Mouse (Mus musculus): ENCODE data around the gene Kif21a. TPM values are rescaled to one million over a fixed set of nuclear protein-coding genes. Genes with fewer than 3 reads are reported as not detected.

Gene Kif21a
- total RNA-seq (2017), result 1.9 and 4.4 TPM in 2 replicates

- peak; percentile 57 to 65 for ATAC-seq (replicated peaks in 1 of 2; ENCODE audit: insufficient read depth in 1 of 2, low FRiP score in 2 of 2, low TSS enrichment in 1 of 2, low read depth in 1 of 2, poor library complexity in 2 of 2, severe bottlenecking in 2 of 2)
Observed at GRCm38 (mm10) chr15:91049496-91050441, at the start of gene Kif21a. TSS of gene Kif21a (minus strand) at chr15:91049948.

- no peak for ATAC-seq (replicated peaks in 1 of 2; ENCODE audit: insufficient read depth in 1 of 2, low FRiP score in 2 of 2, low TSS enrichment in 1 of 2, low read depth in 1 of 2, poor library complexity in 2 of 2, severe bottlenecking in 2 of 2)
Observed at GRCm38 (mm10) chr15:91096606-91097005, 46.9 kb upstream of the Kif21a start.

GRCm38 (mm10) chr15:91089427-91089826, 39.7 kb upstream of the Kif21a start:
- ATAC-seq (replicated peaks in 1 of 2; ENCODE audit: insufficient read depth in 1 of 2, low FRiP score in 2 of 2, low TSS enrichment in 1 of 2, low read depth in 1 of 2, poor library complexity in 2 of 2, severe bottlenecking in 2 of 2), result no peak

DNA sequence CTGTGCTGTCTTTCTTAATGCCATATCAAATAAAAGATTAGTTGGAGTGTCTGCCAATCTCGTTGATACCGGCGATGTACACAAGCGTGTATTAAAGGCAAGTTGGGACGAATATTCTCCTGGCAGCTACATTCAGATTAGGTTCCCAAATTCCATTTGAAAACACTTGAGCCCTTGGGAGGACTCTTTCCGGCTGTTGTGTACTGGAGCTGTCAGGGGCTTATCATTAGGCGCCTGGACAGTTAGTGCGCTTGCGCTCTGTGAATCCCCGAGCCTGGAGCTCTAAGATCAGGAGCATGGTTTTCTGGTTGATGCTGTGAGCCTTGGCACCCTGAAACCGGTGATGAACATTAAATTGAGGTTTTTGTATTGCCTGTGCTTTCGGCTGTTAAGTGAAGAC, 38.3 kb upstream of the Kif21a start:
- no peak for ATAC-seq (replicated peaks in 1 of 2; ENCODE audit: insufficient read depth in 1 of 2, low FRiP score in 2 of 2, low TSS enrichment in 1 of 2, low read depth in 1 of 2, poor library complexity in 2 of 2, severe bottlenecking in 2 of 2)

DNA sequence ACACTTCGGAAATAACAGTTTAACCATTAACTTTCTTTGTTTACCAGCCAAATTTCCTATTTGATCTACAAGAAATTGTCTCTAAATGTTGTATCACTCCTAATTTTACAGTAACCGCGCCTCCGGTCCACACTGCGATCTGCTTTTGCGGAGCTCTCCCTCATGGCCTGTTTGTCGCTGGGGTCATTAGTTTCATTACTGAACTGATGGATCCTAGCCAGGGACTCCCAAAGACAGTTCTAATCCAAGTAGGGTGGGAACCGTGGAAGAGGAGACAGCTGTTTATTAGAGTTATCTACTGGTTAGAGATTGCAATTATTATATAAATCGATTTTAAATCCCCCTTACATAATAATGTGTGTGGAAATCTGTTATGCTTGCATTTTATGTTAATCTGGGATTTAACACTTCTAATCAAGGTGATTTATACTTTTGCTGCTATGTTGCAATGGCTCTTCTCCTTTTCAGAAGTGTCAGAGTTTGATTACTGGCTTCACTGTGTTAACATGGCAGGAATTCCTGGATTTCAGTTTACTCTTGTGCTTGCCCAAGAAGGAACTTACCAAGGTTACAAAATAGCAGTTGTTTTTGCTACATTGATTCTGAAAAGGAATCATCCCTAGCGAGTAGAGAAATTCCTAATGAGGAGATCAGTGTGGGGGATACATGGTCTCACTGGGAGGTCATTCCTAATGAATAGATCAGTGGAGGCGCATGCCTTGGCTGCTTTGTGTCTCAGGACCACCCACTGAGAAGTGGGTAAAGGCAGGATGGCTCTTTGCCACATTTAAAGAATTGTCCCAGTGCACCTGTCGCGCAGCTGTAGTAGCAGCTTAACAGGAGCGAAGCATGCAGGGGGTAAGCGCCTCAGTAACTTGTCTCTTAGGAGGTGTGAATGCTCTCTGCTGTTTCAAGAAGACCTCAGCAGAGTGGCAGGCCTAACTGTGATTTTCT, 28.0 kb upstream of the Kif21a start:
- ATAC-seq (replicated peaks in 1 of 2; ENCODE audit: insufficient read depth in 1 of 2, low FRiP score in 2 of 2, low TSS enrichment in 1 of 2, low read depth in 1 of 2, poor library complexity in 2 of 2, severe bottlenecking in 2 of 2), result no peak

- ATAC-seq (replicated peaks in 1 of 2; ENCODE audit: insufficient read depth in 1 of 2, low FRiP score in 2 of 2, low TSS enrichment in 1 of 2, low read depth in 1 of 2, poor library complexity in 2 of 2, severe bottlenecking in 2 of 2), result no peak
Observed at GRCm38 (mm10) chr15:91072440-91072839, 22.7 kb upstream of the Kif21a start.

DNA sequence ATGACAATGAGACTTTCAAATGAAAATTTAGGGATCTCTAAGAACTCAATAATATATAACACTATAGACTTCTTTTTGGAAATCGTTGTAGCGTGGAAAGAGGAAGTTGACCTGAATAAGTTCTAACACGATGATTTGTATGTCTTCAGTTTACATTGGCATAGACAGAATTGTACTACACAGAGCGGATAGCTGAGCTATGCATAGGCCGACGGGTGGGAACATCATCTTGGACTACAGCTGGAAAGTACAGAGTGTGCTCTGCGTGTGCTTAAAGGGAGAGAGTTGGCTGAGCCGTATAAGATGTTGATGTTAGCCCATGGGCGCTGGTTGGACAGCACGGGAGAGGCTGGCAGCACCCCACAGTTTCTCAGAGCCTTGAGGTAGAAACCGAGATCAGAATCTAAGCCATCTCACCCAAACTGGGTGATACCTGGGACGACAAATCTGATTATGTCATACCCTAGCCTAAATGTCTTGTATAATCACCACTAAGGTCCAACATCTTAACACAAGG, 14.6 kb upstream of the Kif21a start:
- no peak for ATAC-seq (replicated peaks in 1 of 2; ENCODE audit: insufficient read depth in 1 of 2, low FRiP score in 2 of 2, low TSS enrichment in 1 of 2, low read depth in 1 of 2, poor library complexity in 2 of 2, severe bottlenecking in 2 of 2)

DNA sequence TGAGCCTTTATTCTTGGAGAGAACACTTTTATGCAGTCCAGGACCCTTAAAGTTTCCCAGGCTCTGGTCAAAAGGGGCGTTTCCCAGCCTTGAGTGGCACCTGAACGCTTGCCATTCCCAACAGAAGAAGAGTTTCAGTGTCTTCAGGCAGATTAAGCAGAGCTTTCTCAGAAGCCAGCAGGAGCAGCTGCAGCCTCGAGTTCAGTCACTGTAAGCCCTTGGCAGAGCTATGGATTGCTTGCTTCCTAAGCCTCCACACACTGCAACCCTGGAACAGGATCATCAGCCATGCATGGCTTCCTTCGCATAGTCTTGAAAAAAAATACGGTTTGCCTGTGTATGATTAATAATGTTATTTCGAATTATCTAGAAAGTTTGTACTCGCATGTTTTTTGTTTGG, 14.1 kb upstream of the Kif21a start:
- no peak for ATAC-seq (replicated peaks in 1 of 2; ENCODE audit: insufficient read depth in 1 of 2, low FRiP score in 2 of 2, low TSS enrichment in 1 of 2, low read depth in 1 of 2, poor library complexity in 2 of 2, severe bottlenecking in 2 of 2)

DNA sequence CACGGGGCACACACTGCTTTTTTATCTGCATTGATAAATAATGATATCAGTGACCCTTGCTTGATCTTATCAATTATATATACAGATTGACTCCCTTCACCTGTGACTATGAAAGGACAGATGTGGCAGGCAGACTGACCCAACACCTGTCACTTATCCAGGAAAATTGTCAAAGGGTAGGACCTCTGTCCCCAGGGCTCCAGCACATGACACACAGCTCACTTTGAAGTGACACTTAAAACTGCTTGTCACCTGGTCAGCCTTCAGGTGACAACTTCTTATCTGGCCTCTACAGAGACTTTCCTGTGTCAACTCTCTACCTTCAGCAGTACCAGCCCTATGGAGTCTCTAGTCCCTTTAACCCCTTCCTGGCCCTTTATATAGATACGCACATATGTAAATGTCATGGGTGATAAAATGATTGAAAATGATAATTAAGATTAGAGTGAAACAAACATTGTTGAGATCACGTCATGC, 7.2 kb upstream of the Kif21a start:
- ATAC-seq (replicated peaks in 1 of 2; ENCODE audit: insufficient read depth in 1 of 2, low FRiP score in 2 of 2, low TSS enrichment in 1 of 2, low read depth in 1 of 2, poor library complexity in 2 of 2, severe bottlenecking in 2 of 2), result no peak

DNA sequence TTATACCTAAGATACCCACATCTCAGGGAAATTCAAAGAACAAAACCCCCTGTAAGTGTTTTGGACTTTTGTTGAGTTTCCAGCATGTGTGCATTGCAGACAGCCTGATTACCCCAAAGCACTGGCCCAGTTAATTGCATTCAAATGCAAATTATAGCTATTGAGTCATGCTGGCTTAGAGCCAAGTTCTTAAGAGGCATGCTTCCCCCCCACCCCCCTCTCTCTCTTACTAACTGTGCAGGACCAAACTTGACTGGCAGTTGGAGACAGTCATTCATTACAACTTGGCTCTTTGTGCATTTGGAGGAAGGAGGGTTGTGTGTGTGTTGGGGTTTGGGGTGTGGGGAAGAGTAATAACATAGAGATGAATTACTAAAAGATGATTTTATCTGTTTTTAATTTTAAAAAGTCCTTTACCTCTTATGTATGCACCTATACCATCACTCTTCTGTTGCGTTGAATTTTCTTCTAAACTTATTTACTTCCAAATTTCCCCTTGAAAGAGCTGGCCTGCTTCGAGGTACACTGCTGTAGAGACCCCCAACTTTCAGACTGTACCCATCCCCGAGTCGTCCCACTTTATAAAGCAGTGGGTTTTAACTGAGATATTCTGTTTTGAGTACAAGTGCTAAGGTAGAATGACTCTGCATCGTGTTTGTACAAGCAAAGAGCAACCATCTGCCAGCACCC, 6.6 kb upstream of the Kif21a start:
- ATAC-seq (replicated peaks in 1 of 2; ENCODE audit: insufficient read depth in 1 of 2, low FRiP score in 2 of 2, low TSS enrichment in 1 of 2, low read depth in 1 of 2, poor library complexity in 2 of 2, severe bottlenecking in 2 of 2), result no peak

GRCm38 (mm10) chr15:91048951-91049495, 725 bp downstream of the Kif21a start:
- peak; percentile 14 to 39; a peak in 1 of 4 replicates for ATAC-seq (replicated peaks in 1 of 2; ENCODE audit: insufficient read depth in 1 of 2, low FRiP score in 2 of 2, low TSS enrichment in 1 of 2, low read depth in 1 of 2, poor library complexity in 2 of 2, severe bottlenecking in 2 of 2)

DNA sequence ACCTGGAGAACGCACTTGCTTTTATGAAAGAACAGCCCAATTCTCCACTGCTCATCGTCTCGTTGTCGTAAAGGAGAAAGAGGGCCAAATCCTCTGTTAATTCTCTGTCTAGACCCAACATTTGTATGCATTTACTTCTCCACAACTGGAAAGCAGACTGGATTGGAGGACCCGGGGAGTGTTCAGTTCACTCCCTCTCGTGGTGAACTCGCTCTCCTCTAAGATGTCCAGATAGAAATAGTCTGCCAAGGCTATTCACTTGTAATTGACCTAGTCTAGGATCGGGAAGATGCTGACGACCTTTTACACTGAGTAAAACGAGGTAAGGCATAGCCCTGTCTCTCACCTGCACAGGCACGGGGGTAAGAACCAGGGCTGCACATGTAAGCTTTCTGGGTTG, 2.1 kb downstream of the Kif21a start:
- no peak for ATAC-seq (replicated peaks in 1 of 2; ENCODE audit: insufficient read depth in 1 of 2, low FRiP score in 2 of 2, low TSS enrichment in 1 of 2, low read depth in 1 of 2, poor library complexity in 2 of 2, severe bottlenecking in 2 of 2)

DNA sequence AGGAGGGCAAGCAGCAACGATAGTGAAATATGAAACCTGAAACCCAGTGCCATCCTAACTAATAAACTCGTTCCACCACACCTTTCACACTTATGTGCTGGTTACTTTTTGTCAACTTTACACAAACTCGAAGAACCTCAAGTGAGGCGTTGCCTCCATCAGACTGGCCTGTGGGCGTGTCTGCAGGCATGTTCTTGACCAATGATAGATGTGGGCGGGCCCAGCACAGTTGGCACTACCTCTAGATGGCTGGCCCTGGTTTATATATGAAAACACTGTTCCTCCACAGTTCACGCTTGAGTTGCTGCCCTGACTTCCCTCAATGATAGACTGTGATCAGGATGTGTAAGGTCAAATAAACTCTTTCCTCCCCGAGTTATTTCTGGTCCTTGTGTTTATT, 3.2 kb downstream of the Kif21a start:
- no peak for ATAC-seq (replicated peaks in 1 of 2; ENCODE audit: insufficient read depth in 1 of 2, low FRiP score in 2 of 2, low TSS enrichment in 1 of 2, low read depth in 1 of 2, poor library complexity in 2 of 2, severe bottlenecking in 2 of 2)

GRCm38 (mm10) chr15:91043263-91043662, 6.5 kb downstream of the Kif21a start:
- ATAC-seq (replicated peaks in 1 of 2; ENCODE audit: insufficient read depth in 1 of 2, low FRiP score in 2 of 2, low TSS enrichment in 1 of 2, low read depth in 1 of 2, poor library complexity in 2 of 2, severe bottlenecking in 2 of 2), result no peak

- no peak for ATAC-seq (replicated peaks in 1 of 2; ENCODE audit: insufficient read depth in 1 of 2, low FRiP score in 2 of 2, low TSS enrichment in 1 of 2, low read depth in 1 of 2, poor library complexity in 2 of 2, severe bottlenecking in 2 of 2)
Observed at GRCm38 (mm10) chr15:91038860-91039259, 10.9 kb downstream of the Kif21a start.

- ATAC-seq (replicated peaks in 1 of 2; ENCODE audit: insufficient read depth in 1 of 2, low FRiP score in 2 of 2, low TSS enrichment in 1 of 2, low read depth in 1 of 2, poor library complexity in 2 of 2, severe bottlenecking in 2 of 2), result no peak
Observed at GRCm38 (mm10) chr15:91034090-91034489, 15.7 kb downstream of the Kif21a start.

DNA sequence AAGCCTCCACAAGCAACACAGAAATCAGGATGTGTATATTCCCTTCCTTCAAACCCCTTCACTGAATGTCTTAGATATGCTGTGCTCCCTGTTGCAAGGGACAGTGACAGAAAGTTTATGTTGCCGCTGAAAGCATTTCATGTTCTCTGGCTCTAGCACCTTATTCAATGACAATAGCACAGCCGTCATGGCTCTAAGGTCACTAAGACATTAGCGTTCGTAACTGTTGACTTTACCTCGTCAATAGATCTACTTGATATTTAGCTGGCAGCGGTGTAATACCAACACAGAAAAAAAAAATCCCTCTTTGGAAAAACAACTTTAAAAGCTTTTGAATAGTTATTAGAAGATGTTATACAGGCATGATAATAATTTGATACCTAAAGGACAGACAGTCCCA, 16.2 kb downstream of the Kif21a start:
- ATAC-seq (replicated peaks in 1 of 2; ENCODE audit: insufficient read depth in 1 of 2, low FRiP score in 2 of 2, low TSS enrichment in 1 of 2, low read depth in 1 of 2, poor library complexity in 2 of 2, severe bottlenecking in 2 of 2), result no peak
